Mouse (Mus musculus) forebrain, embryonic 12.5 days (tissue): ENCODE results near the gene Tspan11. TPM values are rescaled to one million over a fixed set of nuclear protein-coding genes. Genes with fewer than 3 reads are reported as not detected.

Experiments used
- ATAC-seq: fragments of 200-750 bp; cut with Nextera tagmentation; 2 replicates; pipeline ENCODE4 v1.8.0; 2017; ENCODE audit warnings: moderate TSS enrichment; ENCODE audit not compliant: low FRiP score
- H3K27ac ChIP-seq: fragments of 300-500 bp; sonication (generic); 2 replicates; pipeline ENCODE4 v1.5.1; 2016; ENCODE audit warnings: mild to moderate bottlenecking
- H3K27me3 ChIP-seq: fragments of 300-500 bp; sonication (generic); 2 replicates; pipeline ENCODE4 v1.6.1; 2016; ENCODE audit warnings: mild to moderate bottlenecking
- H3K36me3 ChIP-seq: fragments of 300-500 bp; sonication (generic); replicated peaks from 2 replicates; pipeline ENCODE4 v1.6.1; 2016; ENCODE audit warnings: mild to moderate bottlenecking
- H3K4me1 ChIP-seq: fragments of 300-500 bp; sonication (generic); 2 replicates; pipeline ENCODE4 v1.6.1; 2016
- H3K4me2 ChIP-seq: fragments of 300-500 bp; sonication (generic); 2 replicates; pipeline ENCODE4 v1.6.1; 2016; ENCODE audit warnings: mild to moderate bottlenecking, moderate library complexity
- H3K4me3 ChIP-seq: fragments of 300-500 bp; sonication (generic); replicated peaks from 2 replicates; pipeline ENCODE4 v1.5.1; 2016; ENCODE audit warnings: mild to moderate bottlenecking
- H3K9ac ChIP-seq: fragments of 300-500 bp; sonication (generic); 2 replicates; pipeline ENCODE4 v1.6.1; 2016; ENCODE audit warnings: mild to moderate bottlenecking
- H3K9me3 ChIP-seq: fragments of 300-500 bp; sonication (generic); 2 replicates; pipeline ENCODE4 v1.6.1; 2016
- WGBS: fragments of 180-500 bp; shearing (Covaris S2); methylation state at CpG from one replicate; pipeline ENCODE4 v1.1.7; 2016; 5-methylcytosine and 5-hydroxymethylcytosine counted together
- polyA plus RNA-seq: library from polyadenylated mRNA; unstranded; fragments of >200 nt; fragmentation: Nextera tagmentation; extraction: Ambion mirVana; gene quantifications from 2 replicates; pipeline ENCODE4 v1.2.1, GENCODE M21; 2016

Gene Tspan11
- polyA plus RNA-seq, 1 experiment from 2014 or later: 13.0 TPM

GRCm38 (mm10) chr6:127978941-127979340, 91.6 kb downstream of the Tspan11 start:
- no peak overlapping the region for H3K9ac ChIP-seq
- H3K27me3 ChIP-seq: 0 out of 2 replicates have a peak, but pooled peaks cover 5% of the 10 kb centered on the region
- no peak for ATAC-seq
- H3K4me2 ChIP-seq: no peak overlapping the region
- 0 out of 2 replicates have a peak, but pooled peaks cover 2% of the 10 kb centered on the region for H3K36me3 ChIP-seq
- peaks cover 24% of the 10 kb centered on the region for H3K4me1 ChIP-seq
- H3K4me3 ChIP-seq: no peak overlapping the region
- WGBS: 69% methylated on average over 20 of the region's 20 CpGs
- H3K27ac ChIP-seq: no peak overlapping the region
- no peaks in the 10 kb centered on the region for H3K9me3 ChIP-seq

DNA sequence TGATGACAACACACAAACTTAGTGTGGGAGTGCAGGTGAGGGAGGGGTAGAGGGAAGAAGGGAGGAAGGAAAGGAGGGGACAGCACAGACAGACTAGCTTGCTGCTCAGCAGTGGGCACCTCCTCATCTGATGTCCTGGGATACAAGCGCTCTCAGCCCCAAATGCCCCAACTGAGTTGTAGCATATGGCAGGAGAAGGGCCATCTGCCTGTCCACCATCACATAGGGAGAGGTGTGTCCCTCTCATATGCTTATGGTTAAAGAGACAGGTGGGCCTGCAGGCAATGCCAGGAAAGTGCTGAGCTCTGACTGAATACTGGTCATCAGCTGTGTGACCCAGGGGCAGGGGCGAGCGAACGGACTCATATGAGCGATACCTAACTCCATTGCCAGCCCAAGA, 92.4 kb downstream of the Tspan11 start:
- H3K4me3 ChIP-seq: no peak overlapping the region
- no peak for ATAC-seq
- WGBS: 97% methylated on average over 5 of the region's 5 CpGs

DNA sequence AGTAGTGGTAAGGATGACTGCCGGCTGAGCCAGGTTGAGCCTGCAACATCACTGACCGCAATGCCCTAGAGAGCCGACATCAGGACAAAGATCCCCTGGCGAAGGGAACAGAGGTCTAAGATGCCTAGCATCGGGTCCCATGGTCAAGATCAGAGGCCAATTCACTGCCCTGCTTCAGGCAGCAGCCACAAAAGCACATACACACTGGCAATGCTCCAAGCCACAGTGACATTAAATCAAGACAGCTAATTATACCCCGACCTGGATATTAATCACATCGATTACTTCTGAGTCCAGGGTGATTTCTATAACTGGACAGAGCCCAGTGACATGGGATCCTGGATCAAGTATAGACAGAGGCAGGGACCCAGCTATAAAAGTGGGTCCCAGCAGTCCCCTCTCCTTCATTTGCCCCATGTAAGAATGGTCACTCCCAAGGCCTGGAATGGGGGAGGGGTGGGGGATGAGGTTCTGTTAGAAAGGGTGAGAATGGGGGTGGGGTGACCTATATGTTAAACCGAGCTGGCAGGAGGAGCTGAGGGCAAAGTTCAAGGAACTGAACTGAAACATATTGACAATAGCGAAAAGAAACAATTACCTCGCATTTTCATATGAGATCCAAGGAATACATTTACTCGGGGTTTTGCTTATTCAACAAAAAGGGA, 93.1 kb downstream of the Tspan11 start:
- H3K4me2 ChIP-seq: no peak overlapping the region

More for the DNA sequence above, 92.4 kb downstream of the Tspan11 start:
- Histone ChIP-seq H3K27me3 (0 out of 2 replicates have a peak, but pooled peaks cover 5% of the 10 kb centered on the region), H3K36me3 (no peaks in the 10 kb centered on the region), H3K4me2 (no peak overlapping the region), H3K4me1 (peaks cover 15% of the 10 kb centered on the region), H3K27ac (no peak overlapping the region), H3K9me3 (no peaks in the 10 kb centered on the region), H3K9ac (no peak overlapping the region)

GRCm38 (mm10) chr6:127981176-127981575, 93.8 kb downstream of the Tspan11 start:
- WGBS: 76% methylated on average over 8 of the region's 8 CpGs
- Histone ChIP-seq H3K9ac (no peak overlapping the region), H3K27ac (no peak overlapping the region), H3K4me3 (no peak overlapping the region), H3K9me3 (no peaks in the 10 kb centered on the region), H3K4me2 (no peak overlapping the region), H3K27me3 (0 out of 2 replicates have a peak, but pooled peaks cover 5% of the 10 kb centered on the region), H3K36me3 (no peaks in the 10 kb centered on the region), H3K4me1 (peaks cover 15% of the 10 kb centered on the region)
- no peak for ATAC-seq

More for the DNA sequence above, 93.1 kb downstream of the Tspan11 start:
- Histone ChIP-seq H3K27me3 (0 out of 2 replicates have a peak, but pooled peaks cover 5% of the 10 kb centered on the region), H3K4me3 (no peak overlapping the region), H3K9ac (no peak overlapping the region), H3K9me3 (no peaks in the 10 kb centered on the region), H3K27ac (no peak overlapping the region), H3K36me3 (no peaks in the 10 kb centered on the region), H3K4me1 (peaks cover 15% of the 10 kb centered on the region)
- no peak for ATAC-seq
- 67% methylated on average over 11 of the region's 11 CpGs for WGBS

GRCm38 (mm10) chr6:127986357-127986756, 99.0 kb downstream of the Tspan11 start:
- H3K9ac ChIP-seq: no peak overlapping the region
- H3K4me1 ChIP-seq: peaks cover 15% of the 10 kb centered on the region; the same call in 1 of the 2 replicates
- H3K4me3 ChIP-seq: no peak overlapping the region
- WGBS: 50% methylated on average over 9 of the region's 9 CpGs
- no peak for ATAC-seq
- H3K4me2 ChIP-seq: no peak overlapping the region
- no peaks in the 10 kb centered on the region for H3K36me3 ChIP-seq
- no peaks in the 10 kb centered on the region for H3K9me3 ChIP-seq
- no peaks in the 10 kb centered on the region for H3K27me3 ChIP-seq
- no peak overlapping the region for H3K27ac ChIP-seq

DNA sequence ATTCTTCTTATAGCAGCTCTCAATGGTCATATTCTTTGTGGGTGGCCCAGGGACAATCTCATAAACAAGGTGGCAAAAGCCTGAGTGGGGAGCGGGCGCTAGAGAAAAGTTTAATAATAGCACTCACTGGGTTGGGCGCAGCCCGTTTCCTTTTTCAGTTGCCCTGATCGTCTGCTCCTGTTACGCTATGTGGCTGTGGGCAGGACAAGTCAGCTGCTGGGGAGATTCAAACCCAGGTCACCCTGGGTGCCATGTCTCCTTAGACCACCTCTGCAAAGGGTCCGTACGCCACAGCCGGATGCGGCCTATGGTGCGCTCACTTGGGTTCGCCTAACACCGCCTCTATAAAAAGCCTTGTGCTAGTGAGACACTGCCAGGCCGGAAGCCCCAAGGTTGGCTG, 100.0 kb downstream of the Tspan11 start:
- no peaks in the 10 kb centered on the region for H3K9me3 ChIP-seq
- no peak overlapping the region for H3K9ac ChIP-seq
- 94% methylated on average over 14 of the region's 14 CpGs for WGBS
- no peak for ATAC-seq
- H3K27me3 ChIP-seq: no peaks in the 10 kb centered on the region
- no peak overlapping the region for H3K4me2 ChIP-seq
- no peak overlapping the region for H3K4me3 ChIP-seq
- no peaks in the 10 kb centered on the region for H3K36me3 ChIP-seq
- H3K27ac ChIP-seq: no peak overlapping the region
- H3K4me1 ChIP-seq: peaks cover 12% of the 10 kb centered on the region; the same call in 1 of the 2 replicates

DNA sequence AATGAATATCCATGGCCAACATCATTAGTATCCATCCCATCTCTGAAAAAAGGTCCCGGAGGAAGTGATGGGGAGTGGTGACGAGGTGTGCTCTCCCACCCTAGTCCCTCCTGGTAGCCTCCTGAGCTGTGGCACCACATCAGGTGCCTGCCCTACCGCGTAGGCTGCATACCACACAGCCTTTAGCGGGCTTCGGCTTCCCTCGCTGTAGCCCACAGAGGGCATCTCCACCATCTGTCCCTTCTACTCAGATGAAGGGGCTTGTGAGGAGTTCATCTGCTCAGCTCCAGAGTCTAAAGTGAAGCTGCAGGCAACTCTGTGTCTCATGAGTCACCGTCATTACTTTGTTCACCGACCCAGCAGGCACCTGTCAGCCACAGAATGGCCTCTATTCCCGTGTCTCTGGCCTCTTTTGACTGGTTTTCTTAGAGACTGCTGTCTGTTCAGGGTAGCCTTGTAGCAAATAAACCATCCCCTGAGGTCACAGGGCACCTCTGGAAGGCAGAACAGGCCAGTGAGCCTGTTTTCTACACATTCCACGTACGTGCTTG, 101.6 kb downstream of the Tspan11 start:
- ATAC-seq: no peak
- H3K4me1 ChIP-seq: peaks cover 12% of the 10 kb centered on the region; the same call in 1 of the 2 replicates
- no peak overlapping the region for H3K9ac ChIP-seq
- no peaks in the 10 kb centered on the region for H3K9me3 ChIP-seq
- no peaks in the 10 kb centered on the region for H3K27me3 ChIP-seq
- H3K27ac ChIP-seq: no peak overlapping the region
- no peak overlapping the region for H3K4me3 ChIP-seq
- no peaks in the 10 kb centered on the region for H3K36me3 ChIP-seq
- no peak overlapping the region for H3K4me2 ChIP-seq
- 78% methylated on average over 12 of the region's 12 CpGs for WGBS

GRCm38 (mm10) chr6:127989624-127990212, 102.3 kb downstream of the Tspan11 start:
- Histone ChIP-seq H3K27ac (no peak overlapping the region), H3K4me1 (peaks cover 12% of the 10 kb centered on the region; the same call in 1 of the 2 replicates), H3K9ac (no peak overlapping the region), H3K9me3 (no peaks in the 10 kb centered on the region), H3K36me3 (no peaks in the 10 kb centered on the region), H3K4me3 (no peak overlapping the region), H3K27me3 (no peaks in the 10 kb centered on the region), H3K4me2 (no peak overlapping the region)
- ATAC-seq: no peak
- 69% methylated on average over 11 of the region's 11 CpGs for WGBS

DNA sequence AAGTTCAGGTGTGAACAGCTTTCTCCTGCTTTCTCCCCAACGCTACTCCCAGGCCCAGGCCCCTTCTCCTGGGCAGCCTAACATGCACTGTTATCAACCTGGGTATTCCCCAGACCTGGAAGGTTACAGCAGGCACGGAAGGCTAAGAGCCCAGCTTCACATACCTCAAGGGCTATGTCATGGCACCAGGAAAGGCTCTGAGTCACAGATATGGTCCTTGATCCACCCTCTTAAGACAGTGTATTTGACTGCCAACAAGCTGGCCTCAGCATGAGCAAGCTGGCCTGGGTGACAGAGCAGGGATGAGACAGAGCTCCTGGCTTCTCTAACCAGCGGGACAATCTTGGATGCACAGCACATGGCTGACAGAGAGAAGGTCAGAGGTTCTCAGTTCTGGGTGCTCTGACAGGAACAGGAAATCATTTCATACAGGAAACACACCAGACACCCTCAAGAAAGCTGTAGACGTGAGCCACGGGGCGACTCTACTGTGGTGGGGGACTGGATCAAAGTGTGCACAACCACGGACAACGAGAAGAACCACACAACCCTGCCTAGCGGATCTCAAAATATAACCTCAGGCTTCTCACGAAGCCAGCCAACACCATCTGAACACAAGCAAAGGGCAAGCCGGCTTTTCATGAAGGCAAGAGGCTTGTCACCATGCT, 104.3 kb downstream of the Tspan11 start:
- Histone ChIP-seq H3K4me1 (peaks cover 12% of the 10 kb centered on the region; the same call in 1 of the 2 replicates), H3K4me3 (no peak overlapping the region)

GRCm38 (mm10) chr6:127992993-127993392, 105.6 kb downstream of the Tspan11 start:
- H3K4me3 ChIP-seq: no peak overlapping the region
- no peak overlapping the region for H3K4me2 ChIP-seq
- no peaks in the 10 kb centered on the region for H3K36me3 ChIP-seq
- H3K4me1 ChIP-seq: peaks cover 12% of the 10 kb centered on the region; the same call in 1 of the 2 replicates
- H3K27me3 ChIP-seq: no peaks in the 10 kb centered on the region
- no peaks in the 10 kb centered on the region for H3K9me3 ChIP-seq
- no peak overlapping the region for H3K9ac ChIP-seq
- ATAC-seq: no peak
- 96% methylated on average over 8 of the region's 8 CpGs for WGBS
- H3K27ac ChIP-seq: no peak overlapping the region

More for the DNA sequence above, 104.3 kb downstream of the Tspan11 start:
- Histone ChIP-seq H3K27me3 (no peaks in the 10 kb centered on the region), H3K36me3 (no peaks in the 10 kb centered on the region), H3K9ac (no peak overlapping the region), H3K4me2 (no peak overlapping the region), H3K27ac (no peak overlapping the region), H3K9me3 (no peaks in the 10 kb centered on the region)
- WGBS: 92% methylated on average over 11 of the region's 11 CpGs
- no peak for ATAC-seq

- Histone ChIP-seq H3K4me3 (no peak overlapping the region), H3K27me3 (no peaks in the 10 kb centered on the region), H3K36me3 (no peaks in the 10 kb centered on the region), H3K9me3 (no peaks in the 10 kb centered on the region), H3K9ac (no peak overlapping the region), H3K4me2 (no peak overlapping the region), H3K4me1 (peaks cover 1% of the 10 kb centered on the region; the same call in 1 of the 2 replicates), H3K27ac (no peak overlapping the region)
- 77% methylated on average over 5 of the region's 5 CpGs for WGBS
- no peak for ATAC-seq
Observed at GRCm38 (mm10) chr6:127996928-127997327, 109.5 kb downstream of the Tspan11 start.

DNA sequence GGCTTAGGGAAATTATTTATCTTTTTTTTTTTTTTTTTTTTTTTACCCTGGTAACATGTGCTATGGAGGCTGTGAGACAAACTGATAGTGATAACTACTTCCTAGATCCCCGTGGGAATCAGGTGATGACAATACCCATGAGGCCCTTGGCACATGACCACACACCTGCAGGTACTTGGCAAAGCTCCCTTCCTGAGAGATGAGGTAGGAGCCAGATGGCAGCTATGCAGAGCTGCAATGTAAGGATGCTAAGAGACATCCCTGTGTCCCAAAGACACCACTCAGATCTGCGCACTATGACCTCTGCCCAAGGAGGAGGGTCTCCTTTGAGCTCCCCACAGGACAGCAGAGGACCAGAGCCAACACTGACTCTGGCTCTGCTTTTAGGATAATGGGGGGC, 111.7 kb downstream of the Tspan11 start:
- 87% methylated on average over 2 of the region's 2 CpGs for WGBS
- Histone ChIP-seq H3K9ac (no peak overlapping the region), H3K4me2 (no peak overlapping the region), H3K4me1 (peaks cover 10% of the 10 kb centered on the region; the same call in 1 of the 2 replicates), H3K36me3 (no peaks in the 10 kb centered on the region), H3K27ac (no peak overlapping the region), H3K9me3 (no peaks in the 10 kb centered on the region), H3K4me3 (no peak overlapping the region), H3K27me3 (0 out of 2 replicates have a peak, but pooled peaks cover under 1% of the 10 kb centered on the region)
- ATAC-seq: no peak
